Mouse (Mus musculus) midbrain, embryonic 13.5 days (tissue): ENCODE results near the gene Rtl4. TPM values are rescaled to one million over a fixed set of nuclear protein-coding genes. Genes with fewer than 3 reads are reported as not detected.

Experiments used
- ATAC-seq: fragments of 200-750 bp; cut with Nextera tagmentation; 2 replicates; pipeline ENCODE4 v1.8.0; 2017; ENCODE audit warnings: mild to moderate bottlenecking, moderate TSS enrichment, moderate library complexity
- H3K27ac ChIP-seq: fragments of 300-500 bp; sonication (generic); 2 replicates; pipeline ENCODE4 v1.5.1; 2015; ENCODE audit warnings: inconsistent platforms, mild to moderate bottlenecking, moderate library complexity
- H3K27me3 ChIP-seq: fragments of 300-500 bp; sonication (generic); 2 replicates; pipeline ENCODE4 v1.6.1; 2015; ENCODE audit warnings: mild to moderate bottlenecking, inconsistent platforms
- H3K36me3 ChIP-seq: fragments of 300-500 bp; sonication (generic); 2 replicates; pipeline ENCODE4 v1.6.1; 2015; ENCODE audit warnings: mild to moderate bottlenecking, inconsistent platforms
- H3K4me1 ChIP-seq: fragments of 300-500 bp; sonication (generic); replicated peaks from 2 replicates; pipeline ENCODE4 v1.6.1; 2015; ENCODE audit warnings: inconsistent platforms
- H3K4me2 ChIP-seq: fragments of 300-500 bp; sonication (generic); replicated peaks from 2 replicates; pipeline ENCODE4 v1.6.1; 2015; ENCODE audit warnings: moderate library complexity, mild to moderate bottlenecking, inconsistent platforms
- H3K4me3 ChIP-seq: fragments of 300-500 bp; sonication (generic); replicated peaks from 2 replicates; pipeline ENCODE4 v1.5.1; 2015; ENCODE audit warnings: mild to moderate bottlenecking, inconsistent platforms
- H3K9ac ChIP-seq: fragments of 300-500 bp; sonication (generic); replicated peaks from 2 replicates; pipeline ENCODE4 v1.6.1; 2015; ENCODE audit warnings: mild to moderate bottlenecking, inconsistent platforms
- H3K9me3 ChIP-seq: fragments of 300-500 bp; sonication (generic); 2 replicates; pipeline ENCODE4 v1.6.1; 2016; ENCODE audit warnings: mild to moderate bottlenecking, inconsistent platforms
- WGBS: fragments of 180-500 bp; shearing (Covaris S2); methylation state at CpG from one replicate; pipeline ENCODE4 v1.1.7; 2015; 5-methylcytosine and 5-hydroxymethylcytosine counted together
- polyA plus RNA-seq: library from polyadenylated mRNA; unstranded; fragments of >200 nt; fragmentation: Nextera tagmentation; extraction: Ambion mirVana; gene quantifications from 2 replicates; pipeline ENCODE4 v1.2.1, GENCODE M21; 2015

The Rtl4 gene
- 0.50 and 0.57 TPM in 2 replicates for polyA plus RNA-seq

GRCm38 (mm10) chrX:144688207-144689118 lies at the start of gene Rtl4:
Rtl4 (plus strand) TSS chrX:144688907.
- H3K36me3 ChIP-seq: no peaks in the 10 kb centered on the region
- H3K4me2 ChIP-seq: peak within 1 kb of the TSS; percentile 68
- peaks cover 35% of the 10 kb centered on the region; the same call in 1 of the 2 replicates for H3K27me3 ChIP-seq
- H3K4me1 ChIP-seq: no peaks in the 10 kb centered on the region
- peak; percentile 87 for ATAC-seq
- H3K27ac ChIP-seq: no peak within 1 kb of the TSS
- peak within 1 kb of the TSS; percentile 47 for H3K4me3 ChIP-seq
- H3K9me3 ChIP-seq: no peaks in the 10 kb centered on the region
- H3K9ac ChIP-seq: peak within 1 kb of the TSS; percentile 63
- WGBS: 25% methylated on average over 21 of the region's 31 CpGs

DNA sequence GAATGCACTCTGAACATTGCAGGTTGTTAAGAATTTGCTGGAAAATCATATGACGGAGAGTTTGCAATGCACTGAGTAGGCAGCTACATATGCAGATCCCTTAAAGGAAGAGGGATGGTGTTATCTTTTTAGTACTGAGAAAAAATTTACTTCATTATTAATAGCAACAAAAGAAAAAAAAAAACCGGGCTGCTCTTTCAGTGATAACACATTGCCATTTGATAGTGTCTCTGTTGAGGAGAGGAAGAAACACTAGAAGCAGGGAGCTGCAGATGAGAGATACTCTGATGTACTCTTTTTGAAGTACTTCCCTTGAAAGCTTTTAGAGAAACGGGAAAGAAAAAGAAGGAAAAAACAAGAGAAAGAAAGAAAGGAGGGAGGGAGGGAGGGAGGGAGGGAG lies 44.0 kb upstream of the Rtl4 start:
- Histone ChIP-seq H3K4me3 (no peak overlapping the region), H3K36me3 (no peaks in the 10 kb centered on the region), H3K27me3 (no peaks in the 10 kb centered on the region), H3K27ac (no peak overlapping the region), H3K4me1 (no peaks in the 10 kb centered on the region), H3K4me2 (no peak overlapping the region), H3K9ac (no peak overlapping the region), H3K9me3 (no peaks in the 10 kb centered on the region)
- WGBS: 76% methylated on average over 2 of the region's 3 CpGs
- ATAC-seq: no peak

- H3K36me3 ChIP-seq: no peaks in the 10 kb centered on the region
- no peaks in the 10 kb centered on the region for H3K27me3 ChIP-seq
- no peak for ATAC-seq
- no peak overlapping the region for H3K4me2 ChIP-seq
- no peaks in the 10 kb centered on the region for H3K9me3 ChIP-seq
- WGBS: 23% methylated on average over 1 of the region's 1 CpGs
- no peak overlapping the region for H3K27ac ChIP-seq
- no peak overlapping the region for H3K9ac ChIP-seq
- no peaks in the 10 kb centered on the region for H3K4me1 ChIP-seq
- no peak overlapping the region for H3K4me3 ChIP-seq
These were observed 43.3 kb upstream of the Rtl4 start for GRCm38 (mm10) chrX:144645394-144645793.

DNA sequence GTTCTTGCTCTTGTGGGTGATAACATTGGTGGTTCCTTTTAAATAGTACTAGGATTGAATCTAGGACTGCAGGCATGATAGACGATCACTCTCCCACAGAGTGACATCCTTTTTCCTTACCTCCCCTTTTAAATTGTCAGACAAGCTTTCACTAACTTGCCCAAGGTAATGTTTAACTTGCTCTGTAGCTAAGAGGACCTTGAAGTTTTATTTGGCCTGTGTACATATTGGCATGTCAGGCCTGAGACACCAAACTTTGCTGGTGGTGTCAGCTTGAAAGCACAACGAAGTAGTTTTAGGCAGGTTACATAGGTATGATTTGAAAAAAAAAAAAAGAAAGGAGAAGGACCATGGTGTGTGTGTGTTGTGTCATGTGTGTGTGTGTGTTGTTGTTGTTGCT lies 36.5 kb upstream of the Rtl4 start:
- no peak overlapping the region for H3K9ac ChIP-seq
- H3K4me3 ChIP-seq: no peak overlapping the region
- no peaks in the 10 kb centered on the region for H3K9me3 ChIP-seq
- WGBS: 75% methylated on average over 2 of the region's 2 CpGs
- H3K27ac ChIP-seq: no peak overlapping the region
- ATAC-seq: no peak
- no peaks in the 10 kb centered on the region for H3K27me3 ChIP-seq
- no peak overlapping the region for H3K4me2 ChIP-seq
- H3K4me1 ChIP-seq: no peaks in the 10 kb centered on the region
- H3K36me3 ChIP-seq: no peaks in the 10 kb centered on the region

- H3K9ac ChIP-seq: 0 out of 2 replicates have a peak overlapping the region, but pooled peaks have one; percentile 39
- WGBS: 29% methylated on average over 19 of the region's 20 CpGs
- H3K4me2 ChIP-seq: peak overlapping the region; percentile 68
- ATAC-seq: peak; percentile 43; the same call in 1 of the 2 replicates
- H3K9me3 ChIP-seq: no peaks in the 10 kb centered on the region
- H3K27ac ChIP-seq: no peak overlapping the region
- no peaks in the 10 kb centered on the region for H3K36me3 ChIP-seq
- no peaks in the 10 kb centered on the region for H3K4me1 ChIP-seq
- peaks cover 35% of the 10 kb centered on the region; the same call in 1 of the 2 replicates for H3K27me3 ChIP-seq
- peak overlapping the region; percentile 47 for H3K4me3 ChIP-seq
These were observed 965 bp upstream of the Rtl4 start for GRCm38 (mm10) chrX:144687742-144688141.

DNA sequence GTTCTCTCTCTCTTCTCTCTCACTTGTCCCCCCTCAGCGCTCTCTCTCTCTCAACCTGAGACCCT lies 733 bp upstream of the Rtl4 start, which contains the start of gene Trpc5:
TSS of gene Trpc5 (minus strand) at position 39 of the 65 bp plus-strand sequence.
- Histone ChIP-seq H3K4me1 (no peaks in the 10 kb centered on the region), H3K27ac (no peak within 1 kb of the TSS), H3K36me3 (no peaks in the 10 kb centered on the region), H3K9ac (peak within 1 kb of the TSS; percentile 63), H3K27me3 (peaks cover 35% of the 10 kb centered on the region; the same call in 1 of the 2 replicates), H3K9me3 (no peaks in the 10 kb centered on the region), H3K4me2 (peak within 1 kb of the TSS; percentile 68), H3K4me3 (peak within 1 kb of the TSS; percentile 47)
- no peak for ATAC-seq
- 40% methylated on average over 1 of the region's 1 CpGs for WGBS

DNA sequence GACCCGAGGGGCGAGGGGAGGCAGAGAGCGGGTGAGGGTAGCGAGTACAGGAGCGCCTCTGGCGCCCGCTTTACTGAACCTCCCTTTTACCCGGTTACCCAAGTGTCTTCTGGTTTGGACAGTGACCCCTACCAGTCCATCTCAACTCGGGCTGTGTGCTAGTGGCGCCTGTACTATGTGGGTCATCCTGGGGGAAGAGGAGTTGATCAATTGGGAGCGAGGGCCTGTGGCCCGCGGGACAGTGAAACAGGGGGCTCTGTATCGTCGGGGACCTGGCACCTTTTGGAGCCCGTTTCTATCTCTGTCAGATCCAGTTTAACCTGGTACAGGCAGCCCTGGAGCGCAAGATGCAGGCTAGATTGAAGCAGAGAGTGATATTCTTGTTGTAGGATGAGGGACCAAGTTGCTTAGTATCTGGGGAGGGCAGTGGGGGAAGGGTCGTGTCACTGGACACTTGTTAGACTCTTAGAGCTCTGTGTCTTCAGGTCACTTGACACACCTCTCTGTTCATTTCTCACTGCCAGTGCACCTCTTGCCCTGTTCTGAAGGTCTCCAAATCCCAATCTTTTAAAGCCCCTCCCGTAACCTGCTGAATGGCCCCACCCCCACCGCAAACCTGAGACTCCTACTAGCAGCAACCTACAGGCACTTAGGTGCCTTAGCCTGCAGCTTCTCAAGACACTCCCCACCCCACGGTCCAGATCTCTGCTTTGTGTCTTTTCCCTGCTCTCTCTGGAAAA lies 582 bp downstream of the Rtl4 start:
- WGBS: 30% methylated on average over 19 of the region's 21 CpGs
- Histone ChIP-seq H3K27ac (no peak overlapping the region), H3K36me3 (no peaks in the 10 kb centered on the region), H3K4me1 (no peaks in the 10 kb centered on the region), H3K9ac (peak overlapping the region; percentile 63), H3K9me3 (no peaks in the 10 kb centered on the region), H3K4me3 (peak overlapping the region; percentile 47), H3K4me2 (peak overlapping the region; percentile 68), H3K27me3 (peaks cover 35% of the 10 kb centered on the region; the same call in 1 of the 2 replicates)
- ATAC-seq: peak; percentile 87

DNA sequence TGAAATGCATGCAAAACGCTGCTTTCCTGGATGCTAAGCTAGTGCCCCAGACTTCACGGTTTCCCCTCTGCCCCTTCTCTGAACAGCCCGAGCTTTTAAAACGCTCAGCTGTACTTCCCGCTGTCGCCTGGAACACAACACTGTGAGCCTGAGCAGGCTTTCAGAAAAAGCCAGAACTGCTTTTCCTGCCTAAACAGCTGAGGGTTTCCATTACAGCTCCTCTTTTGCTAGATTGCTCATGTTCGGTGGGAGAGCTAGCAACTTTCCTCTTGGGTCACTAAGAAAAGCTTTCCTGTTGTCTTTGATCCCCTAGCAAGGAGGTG lies 1.1 kb downstream of the Rtl4 start:
- H3K36me3 ChIP-seq: no peaks in the 10 kb centered on the region
- no peaks in the 10 kb centered on the region for H3K9me3 ChIP-seq
- no peaks in the 10 kb centered on the region for H3K4me1 ChIP-seq
- no peak overlapping the region for H3K27ac ChIP-seq
- 12% methylated on average over 7 of the region's 7 CpGs for WGBS
- no peak overlapping the region for H3K9ac ChIP-seq
- H3K4me3 ChIP-seq: peak overlapping the region; percentile 47; the same call in 1 of the 2 replicates
- peak overlapping the region; percentile 68 for H3K4me2 ChIP-seq
- H3K27me3 ChIP-seq: peaks cover 33% of the 10 kb centered on the region; the same call in 1 of the 2 replicates
- no peak; the same call in 1 of the 2 replicates for ATAC-seq

DNA sequence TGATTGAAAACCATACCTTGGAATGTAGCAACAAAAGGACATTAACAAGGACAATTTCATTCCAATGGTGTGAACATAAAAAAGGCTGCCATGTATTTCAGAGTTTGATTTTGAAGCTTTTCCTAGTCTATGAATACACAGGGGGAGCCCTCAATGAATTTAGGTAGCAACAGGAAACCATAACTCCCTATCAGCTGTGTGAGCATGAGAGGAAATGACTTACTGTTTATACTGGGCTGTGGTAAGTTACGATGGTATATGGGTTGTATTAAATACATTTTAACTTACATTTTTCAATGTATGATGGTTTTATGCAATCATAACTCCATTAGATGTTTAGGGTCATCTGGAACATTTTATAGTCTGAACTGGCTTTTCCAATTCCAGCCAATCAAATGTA lies 27.6 kb downstream of the Rtl4 start:
- no peaks in the 10 kb centered on the region for H3K36me3 ChIP-seq
- no peak for ATAC-seq

DNA sequence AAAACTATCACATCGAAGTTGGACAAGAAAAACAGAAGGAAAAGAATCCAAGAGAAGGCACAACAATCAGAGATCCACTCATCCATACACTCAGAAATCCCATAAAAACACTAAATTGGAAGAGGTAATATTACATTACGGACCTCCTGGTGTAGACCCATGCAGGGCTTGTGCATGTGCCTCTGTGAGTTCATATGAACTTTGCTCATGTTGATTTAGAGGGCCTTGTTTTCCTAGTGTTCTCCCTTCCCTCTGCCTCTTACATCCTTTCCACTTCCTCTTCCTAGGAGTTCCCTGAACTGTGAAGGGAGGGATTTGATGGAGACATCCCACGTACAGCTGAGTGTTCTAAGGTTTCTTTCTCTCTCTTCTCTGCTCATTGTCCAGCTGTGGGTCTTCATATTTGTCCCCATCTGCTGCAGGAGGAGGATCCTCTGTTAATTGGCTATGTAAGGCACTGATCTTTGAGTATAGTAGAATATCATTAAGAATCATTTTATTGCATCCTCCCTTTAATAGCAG lies 58.9 kb downstream of the Rtl4 start:
- Histone ChIP-seq H3K4me3 (no peak overlapping the region), H3K27ac (no peak overlapping the region), H3K9ac (no peak overlapping the region), H3K27me3 (no peaks in the 10 kb centered on the region), H3K4me1 (no peaks in the 10 kb centered on the region), H3K36me3 (no peaks in the 10 kb centered on the region), H3K4me2 (no peak overlapping the region), H3K9me3 (no peaks in the 10 kb centered on the region)
- no peak for ATAC-seq
- 72% methylated on average over 3 of the region's 3 CpGs for WGBS

More for the DNA sequence above, 27.6 kb downstream of the Rtl4 start:
- no peak overlapping the region for H3K27ac ChIP-seq
- H3K4me1 ChIP-seq: no peaks in the 10 kb centered on the region
- WGBS: 94% methylated on average over 1 of the region's 1 CpGs
- H3K27me3 ChIP-seq: no peaks in the 10 kb centered on the region
- H3K4me3 ChIP-seq: no peak overlapping the region
- H3K4me2 ChIP-seq: no peak overlapping the region
- H3K9me3 ChIP-seq: no peaks in the 10 kb centered on the region
- no peak overlapping the region for H3K9ac ChIP-seq

DNA sequence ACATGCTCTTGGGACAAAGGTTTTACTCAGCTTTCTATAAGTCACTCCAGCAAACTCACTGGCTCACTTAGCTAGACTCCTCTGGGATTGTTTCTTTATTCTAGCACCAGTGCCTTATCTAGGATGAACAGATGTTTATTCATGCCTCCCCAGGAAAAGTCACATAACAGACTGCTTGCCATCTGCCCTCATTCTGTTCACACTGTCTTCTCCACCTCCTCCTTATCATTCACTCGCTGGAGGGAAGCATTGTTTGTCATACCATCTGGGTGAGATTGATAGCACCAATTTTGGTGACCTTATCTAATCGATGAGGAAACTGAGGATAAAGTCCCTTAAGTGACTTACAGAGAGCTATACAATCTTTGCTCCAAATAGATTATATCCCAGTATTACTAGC lies 298.3 kb downstream of the Rtl4 start:
- 75% methylated on average over 2 of the region's 2 CpGs for WGBS
- no peaks in the 10 kb centered on the region for H3K9me3 ChIP-seq
- no peak for ATAC-seq
- no peaks in the 10 kb centered on the region for H3K27me3 ChIP-seq
- H3K4me1 ChIP-seq: no peaks in the 10 kb centered on the region
- no peak overlapping the region for H3K4me2 ChIP-seq
- no peak overlapping the region for H3K4me3 ChIP-seq
- no peak overlapping the region for H3K27ac ChIP-seq
- no peaks in the 10 kb centered on the region for H3K36me3 ChIP-seq
- H3K9ac ChIP-seq: no peak overlapping the region

DNA sequence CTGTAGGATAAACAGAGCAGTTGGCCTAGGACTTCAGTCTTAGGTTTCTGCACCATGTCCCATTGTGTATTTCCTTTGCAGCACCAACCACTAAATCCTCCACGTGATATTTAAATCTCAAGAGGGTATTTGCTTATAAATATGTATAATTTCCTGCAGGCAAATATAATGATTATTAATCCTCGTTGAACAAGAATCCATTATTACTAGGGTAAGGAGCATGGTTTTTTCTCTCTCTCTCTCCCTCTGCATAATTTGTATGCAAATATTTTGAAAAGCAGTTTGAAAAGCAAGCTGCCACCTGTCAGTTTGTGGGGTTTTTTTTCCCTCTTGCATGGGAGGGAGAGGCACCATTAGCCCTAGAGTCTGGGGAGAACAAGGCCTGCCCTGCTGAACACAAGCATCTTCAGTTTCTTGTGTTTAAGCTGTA lies 376.8 kb downstream of the Rtl4 start:
- Histone ChIP-seq H3K27me3 (no peaks in the 10 kb centered on the region), H3K9me3 (no peaks in the 10 kb centered on the region), H3K36me3 (no peaks in the 10 kb centered on the region), H3K27ac (0 out of 2 replicates have a peak overlapping the region, but pooled peaks have one; percentile 9), H3K9ac (no peak overlapping the region), H3K4me2 (no peak overlapping the region), H3K4me1 (no peaks in the 10 kb centered on the region), H3K4me3 (no peak overlapping the region)
- ATAC-seq: peak; percentile 75
- 25% methylated on average over 2 of the region's 2 CpGs for WGBS
